Mouse (Mus musculus): ENCODE measurements around the gene Myt1l.

Gene Myt1l

GRCm38 (mm10) chr12:29561222-29561621, 33.0 kb downstream of the Myt1l start:
- in situ Hi-C loops (cut with MboI; ENCODE audit: low sequenced_read_pairs) = no loop called here

- in situ Hi-C loops (cut with MboI; ENCODE audit: low sequenced_read_pairs) = no loop called here
Observed at GRCm38 (mm10) chr12:29569311-29569710, 41.1 kb downstream of the Myt1l start.

- in situ Hi-C loops (cut with MboI; ENCODE audit: low sequenced_read_pairs) = no loop called here
Observed at GRCm38 (mm10) chr12:29570351-29570750, 42.2 kb downstream of the Myt1l start.

- in situ Hi-C loops (cut with MboI; ENCODE audit: low sequenced_read_pairs) = no loop called here
Observed at GRCm38 (mm10) chr12:29571613-29572012, 43.4 kb downstream of the Myt1l start.

GRCm38 (mm10) chr12:29593787-29594186, 65.6 kb downstream of the Myt1l start:
- in situ Hi-C loops (cut with MboI; ENCODE audit: low sequenced_read_pairs) = no loop called here

- in situ Hi-C loops (cut with MboI; ENCODE audit: low sequenced_read_pairs) = no loop called here
Observed at GRCm38 (mm10) chr12:29599916-29600315, 71.7 kb downstream of the Myt1l start.

GRCm38 (mm10) chr12:29601223-29601622, 73.0 kb downstream of the Myt1l start:
- in situ Hi-C loops (cut with MboI; ENCODE audit: low sequenced_read_pairs) = no loop called here

- in situ Hi-C loops (cut with MboI; ENCODE audit: low sequenced_read_pairs) = no loop called here
Observed at GRCm38 (mm10) chr12:29604659-29605058, 76.5 kb downstream of the Myt1l start.

- in situ Hi-C loops (cut with MboI; ENCODE audit: low sequenced_read_pairs) = no loop called here
Observed at GRCm38 (mm10) chr12:29605124-29605523, 76.9 kb downstream of the Myt1l start.

- in situ Hi-C loops (cut with MboI; ENCODE audit: low sequenced_read_pairs) = no loop called here
Observed at GRCm38 (mm10) chr12:29606221-29606620, 78.0 kb downstream of the Myt1l start.

GRCm38 (mm10) chr12:29617746-29618145, 89.6 kb downstream of the Myt1l start:
- in situ Hi-C loops (cut with MboI; ENCODE audit: low sequenced_read_pairs) = no loop called here

- in situ Hi-C loops (cut with MboI; ENCODE audit: low sequenced_read_pairs) = no loop called here
Observed at GRCm38 (mm10) chr12:29621530-29621929, 93.3 kb downstream of the Myt1l start.

GRCm38 (mm10) chr12:29627956-29628750, 100.0 kb downstream of the Myt1l start:
- in situ Hi-C loops (cut with MboI; ENCODE audit: low sequenced_read_pairs) = no loop called here

GRCm38 (mm10) chr12:29629875-29630538, 101.8 kb downstream of the Myt1l start:
- in situ Hi-C loops (cut with MboI; ENCODE audit: low sequenced_read_pairs) = no loop called here

- in situ Hi-C loops (cut with MboI; ENCODE audit: low sequenced_read_pairs) = no loop called here
Observed at GRCm38 (mm10) chr12:29634509-29634908, 106.3 kb downstream of the Myt1l start.

- in situ Hi-C loops (cut with MboI; ENCODE audit: low sequenced_read_pairs) = no loop called here
Observed at GRCm38 (mm10) chr12:29639543-29640196, 111.5 kb downstream of the Myt1l start.

- in situ Hi-C loops (cut with MboI; ENCODE audit: low sequenced_read_pairs) = no loop called here
Observed at GRCm38 (mm10) chr12:29640201-29640600, 112.0 kb downstream of the Myt1l start.

GRCm38 (mm10) chr12:29642915-29643314, 114.7 kb downstream of the Myt1l start:
- in situ Hi-C loops (cut with MboI; ENCODE audit: low sequenced_read_pairs) = no loop called here

- in situ Hi-C loops (cut with MboI; ENCODE audit: low sequenced_read_pairs) = no loop called here
Observed at GRCm38 (mm10) chr12:29644091-29644490, 115.9 kb downstream of the Myt1l start.

GRCm38 (mm10) chr12:29644721-29645120, 116.5 kb downstream of the Myt1l start:
- in situ Hi-C loops (cut with MboI; ENCODE audit: low sequenced_read_pairs) = no loop called here

- in situ Hi-C loops (cut with MboI; ENCODE audit: low sequenced_read_pairs) = no loop called here
Observed at GRCm38 (mm10) chr12:29649510-29650152, 121.4 kb downstream of the Myt1l start.

All from CH12F3 (cell line).